Comparison of ENCODE assay signal across 18 mouse cellular contexts in the genomic region with DNA sequence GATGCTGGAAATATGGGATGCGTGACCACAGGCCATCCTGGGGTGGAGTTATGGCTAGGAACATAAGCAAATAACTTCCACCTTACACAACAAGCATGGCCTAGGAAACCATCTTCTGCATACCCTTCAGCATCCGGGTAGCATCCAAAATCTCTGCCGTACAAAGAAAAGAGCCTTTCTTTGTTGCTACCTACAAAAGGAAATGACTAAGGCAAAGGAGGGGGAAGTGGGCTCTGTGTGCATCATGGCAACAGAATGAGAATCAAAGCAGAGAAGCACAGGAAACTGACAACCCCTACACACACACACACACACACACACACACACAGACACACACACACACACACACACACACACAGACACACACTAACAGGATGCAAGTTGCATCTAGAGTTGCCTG.
DNase-seq lines count a peak whose midpoint lies in the region; TF ChIP-seq lines count a peak whose summit lies in the region.
"Had no signal": no experiment of that assay in that cellular context is flagged by ENCODE, and none has a peak within 500 bp of the region (broad histone marks: within the 10 kb centered on the region; RNA-seq: fewer than 3 reads in every experiment).

No protein-coding gene starts in this region.

- no peak for TF ChIP-seq CTCF in brain, embryonic 14.5 days (IDR thresholded peaks at IDR 0.05; ENCODE audit: borderline replicate concordance, extremely low read depth, insufficient read depth, insufficient read length)

- TF ChIP-seq POLR2A in brain, embryonic 14.5 days (IDR thresholded peaks at IDR 0.05; ENCODE audit: borderline replicate concordance, extremely low read depth, insufficient read depth, insufficient read length, poor library complexity, severe bottlenecking): no peak

- DNase-seq in thymus, postnatal 25 days: peak; percentile 12
- no peak for DNase-seq in thymus, postnatal 4 days
- DNase-seq in CD8-positive naive resting alpha-beta T cell, adult 2 months (ENCODE audit: low read depth in 2 of 2, low spot score in 2 of 2): peak; percentile 12 to 20
- peak; percentile 18 for DNase-seq in brain, embryonic 14.5 days (ENCODE audit: low read depth)
- no peak for DNase-seq in right cerebral cortex, postnatal 36 days (ENCODE audit: low spot score in 2 of 2)
- DNase-seq in gastrocnemius, adult 18-20 months (ENCODE audit: low spot score): no peak
- DNase-seq in embryo, embryonic 11 days: no peak
- DNase-seq: adrenal gland, postnatal 25 days; cerebellum, adult 18-20 months; cerebellum, postnatal 25 days; gastrocnemius, postnatal 36 days; kidney, adult 9 months; kidney, postnatal 4 days; layer of hippocampus, adult 9-11 months; left cerebral cortex, postnatal 4 days; liver; lung, postnatal 4 days; right cerebral cortex, adult 18-20 months had no signal

Comparison
In these comparisons a context has a peak if more than half of its experiments do, and no peak if none do; other contexts are left out.
1. DNase-seq: peak in thymus, postnatal 25 days (single experiment), CD8-positive naive resting alpha-beta T cell, adult 2 months (2 of 2) and brain, embryonic 14.5 days (single experiment); none in thymus, postnatal 4 days (single experiment), right cerebral cortex, postnatal 36 days (0 of 2), gastrocnemius, adult 18-20 months (single experiment) and embryo, embryonic 11 days (single experiment).